Mouse (Mus musculus) midbrain, postnatal 0 days (tissue): Measurements from ENCODE around the gene Tbr1. TPM values are rescaled to one million over a fixed set of nuclear protein-coding genes. Genes with fewer than 3 reads are reported as not detected.

ENCODE experiments used
- ATAC-seq: fragments of 200-750 bp; cut with Nextera tagmentation; 2 replicates; pipeline ENCODE4 v1.8.0; 2017; ENCODE audit warnings: moderate number of reproducible peaks, mild to moderate bottlenecking, moderate TSS enrichment, moderate library complexity; ENCODE audit not compliant: low FRiP score
- DNase-seq: peaks from one replicate; pipeline ENCODE4 v3.0.0-alpha.2; 2015; ENCODE audit warnings: low spot score
- H3K27ac ChIP-seq: fragments of 300-500 bp; sonication (generic); 2 replicates; pipeline ENCODE4 v1.5.1; 2014; ENCODE audit warnings: low read depth, mild to moderate bottlenecking, low read length, mixed read lengths
- H3K27me3 ChIP-seq: fragments of 300-500 bp; sonication (generic); 2 replicates; pipeline ENCODE4 v1.6.1; 2014; ENCODE audit warnings: low read length, control low read depth, mixed read lengths; ENCODE audit not compliant: insufficient read depth
- H3K36me3 ChIP-seq: fragments of 300-500 bp; sonication (generic); 2 replicates; pipeline ENCODE4 v1.6.1; 2014; ENCODE audit warnings: low read length, control low read depth, mixed read lengths; ENCODE audit not compliant: insufficient read depth
- H3K4me1 ChIP-seq: fragments of 300-500 bp; sonication (generic); 2 replicates; pipeline ENCODE4 v1.6.1; 2014; ENCODE audit warnings: mild to moderate bottlenecking, control low read depth, antibody characterized with exemption, low read length, mixed read lengths; ENCODE audit not compliant: insufficient read depth
- H3K4me2 ChIP-seq: fragments of 300-500 bp; sonication (generic); 2 replicates; pipeline ENCODE4 v1.6.1; 2014; ENCODE audit warnings: low read depth, mild to moderate bottlenecking, low read length, mixed read lengths; ENCODE audit not compliant: poor library complexity, severe bottlenecking
- H3K4me3 ChIP-seq: fragments of 300-500 bp; sonication (generic); 2 replicates; pipeline ENCODE4 v1.5.1; 2014; ENCODE audit warnings: low read depth, mild to moderate bottlenecking, low read length, moderate library complexity
- H3K9ac ChIP-seq: fragments of 300-500 bp; sonication (generic); replicated peaks from 2 replicates; pipeline ENCODE4 v1.6.1; 2014; ENCODE audit warnings: mild to moderate bottlenecking, low read length, moderate library complexity, mixed read lengths; ENCODE audit not compliant: poor library complexity, severe bottlenecking
- H3K9me3 ChIP-seq: fragments of 300-500 bp; sonication (generic); 2 replicates; pipeline ENCODE4 v1.6.1; 2016; ENCODE audit warnings: low read length, control low read depth
- CTCF ChIP-seq: IDR thresholded peaks from 2 replicates; pipeline ENCODE4 v1.5.1; 2016; ENCODE audit warnings: antibody characterized with exemption, mild to moderate bottlenecking
- WGBS: fragments of 180-500 bp; shearing (Covaris S2); extraction: QIAGEN DNeasy Blood & Tissue Kit; methylation state at CpG from one replicate; pipeline ENCODE4 v1.1.7; 2014; 5-methylcytosine and 5-hydroxymethylcytosine counted together
- polyA plus RNA-seq: library from polyadenylated mRNA; unstranded; fragments of >200 nt; fragmentation: Nextera tagmentation; extraction: Ambion mirVana; gene quantifications from 2 replicates; pipeline ENCODE4 v1.2.1, GENCODE M21; 2015
- total RNA-seq: library from RNA; depleted of rRNA; stranded (reverse); fragments of >200 nt; gene quantifications from 2 replicates; pipeline ENCODE4 v1.2.3, GENCODE M21; 2014

Gene Tbr1
- total and polyA plus RNA-seq, 2 experiments from 2014 or later, result 0.60 to 1.1 TPM

GRCm38 (mm10) chr2:61813521-61813920, 10.8 kb downstream of the Tbr1 start:
- DNase-seq, result no peak
- ATAC-seq, result no peak
- 21% methylated on average over 1 of the region's 1 CpGs for WGBS
- H3K36me3 ChIP-seq, result no peaks in the 10 kb centered on the region
- no peak overlapping the region for H3K27ac ChIP-seq
- peaks cover 46% of the 10 kb centered on the region for H3K27me3 ChIP-seq
- TF ChIP-seq CTCF, result no peak
- H3K9ac ChIP-seq, result no peak overlapping the region
- H3K4me3 ChIP-seq, result no peak overlapping the region
- 0 out of 2 replicates have a peak, but pooled peaks cover 6% of the 10 kb centered on the region for H3K4me1 ChIP-seq
- no peak overlapping the region for H3K4me2 ChIP-seq
- no peaks in the 10 kb centered on the region for H3K9me3 ChIP-seq

GRCm38 (mm10) chr2:61814548-61815473, 12.1 kb downstream of the Tbr1 start:
- WGBS, result 3% methylated on average over 30 of the region's 50 CpGs
- Histone ChIP-seq H3K4me3 (peak overlapping the region; percentile 44), H3K27me3 (peaks cover 36% of the 10 kb centered on the region), H3K27ac (no peak overlapping the region), H3K9me3 (no peaks in the 10 kb centered on the region), H3K36me3 (no peaks in the 10 kb centered on the region), H3K9ac (peak overlapping the region; percentile 68), H3K4me1 (0 out of 2 replicates have a peak, but pooled peaks cover 6% of the 10 kb centered on the region), H3K4me2 (peak overlapping the region; percentile 83)
- peak; percentile 67 for DNase-seq
- peak; percentile 76 for TF ChIP-seq CTCF
- ATAC-seq, result peak; percentile 85

GRCm38 (mm10) chr2:61815583-61816313, 13.0 kb downstream of the Tbr1 start:
- DNase-seq (peak; percentile 79), ATAC-seq (peak; percentile 76)
- Histone ChIP-seq H3K27me3 (peaks cover 26% of the 10 kb centered on the region), H3K36me3 (no peaks in the 10 kb centered on the region), H3K9ac (peak overlapping the region; percentile 68), H3K4me1 (0 out of 2 replicates have a peak, but pooled peaks cover 6% of the 10 kb centered on the region), H3K4me2 (peak overlapping the region; percentile 83), H3K27ac (peak overlapping the region; percentile 62; the same call in 1 of the 2 replicates), H3K4me3 (peak overlapping the region; percentile 44), H3K9me3 (no peaks in the 10 kb centered on the region)
- WGBS, result 3% methylated on average over 57 of the region's 66 CpGs
- peak; percentile 41 for TF ChIP-seq CTCF

- Histone ChIP-seq H3K36me3 (no peaks in the 10 kb centered on the region), H3K9ac (no peak overlapping the region), H3K27me3 (peaks cover 20% of the 10 kb centered on the region), H3K27ac (no peak overlapping the region), H3K4me3 (no peak overlapping the region), H3K4me1 (0 out of 2 replicates have a peak, but pooled peaks cover 4% of the 10 kb centered on the region), H3K4me2 (no peak overlapping the region), H3K9me3 (no peaks in the 10 kb centered on the region)
- no peak for TF ChIP-seq CTCF
- no peak for DNase-seq
- ATAC-seq, result no peak
- 91% methylated on average over 1 of the region's 1 CpGs for whole genome bisulfite sequencing
Measured at GRCm38 (mm10) chr2:61818197-61818596, 15.5 kb downstream of the Tbr1 start.

- ATAC-seq, result no peak
- H3K9ac ChIP-seq, result no peak overlapping the region
- H3K4me3 ChIP-seq, result no peak overlapping the region
- no peak overlapping the region for H3K27ac ChIP-seq
- 0 out of 2 replicates have a peak, but pooled peaks cover 4% of the 10 kb centered on the region for H3K4me1 ChIP-seq
- no peaks in the 10 kb centered on the region for H3K36me3 ChIP-seq
- WGBS, result 82% methylated on average over 4 of the region's 4 CpGs
- H3K4me2 ChIP-seq, result no peak overlapping the region
- peaks cover 7% of the 10 kb centered on the region; the same call in 1 of the 2 replicates for H3K27me3 ChIP-seq
- no peak for TF ChIP-seq CTCF
- no peak for DNase-seq
- H3K9me3 ChIP-seq, result no peaks in the 10 kb centered on the region
Measured at GRCm38 (mm10) chr2:61820203-61820602, 17.5 kb downstream of the Tbr1 start.
